Mouse (Mus musculus): ENCODE results near the gene Aknad1.

GRCm38 (mm10) chr3:108778761-108779540, 39.5 kb downstream of the Aknad1 start:
- TF ChIP-seq CTCF (IDR thresholded peaks at IDR 0.05; ENCODE audit: control insufficient read depth, insufficient read depth, low read length) = no peak
- no peak for TF ChIP-seq POLR2A (IDR thresholded peaks at IDR 0.05; ENCODE audit: borderline replicate concordance, control insufficient read depth, low read depth, low read length)
